Mouse (Mus musculus) adipocyte (in vitro differentiated cells): ENCODE results near the gene Kif9.

Source experiments
- DNase-seq: peaks from one replicate; pipeline ENCODE4 v3.0.0-alpha.2; 2016; ENCODE audit warnings: low spot score

Kif9 gene

DNA sequence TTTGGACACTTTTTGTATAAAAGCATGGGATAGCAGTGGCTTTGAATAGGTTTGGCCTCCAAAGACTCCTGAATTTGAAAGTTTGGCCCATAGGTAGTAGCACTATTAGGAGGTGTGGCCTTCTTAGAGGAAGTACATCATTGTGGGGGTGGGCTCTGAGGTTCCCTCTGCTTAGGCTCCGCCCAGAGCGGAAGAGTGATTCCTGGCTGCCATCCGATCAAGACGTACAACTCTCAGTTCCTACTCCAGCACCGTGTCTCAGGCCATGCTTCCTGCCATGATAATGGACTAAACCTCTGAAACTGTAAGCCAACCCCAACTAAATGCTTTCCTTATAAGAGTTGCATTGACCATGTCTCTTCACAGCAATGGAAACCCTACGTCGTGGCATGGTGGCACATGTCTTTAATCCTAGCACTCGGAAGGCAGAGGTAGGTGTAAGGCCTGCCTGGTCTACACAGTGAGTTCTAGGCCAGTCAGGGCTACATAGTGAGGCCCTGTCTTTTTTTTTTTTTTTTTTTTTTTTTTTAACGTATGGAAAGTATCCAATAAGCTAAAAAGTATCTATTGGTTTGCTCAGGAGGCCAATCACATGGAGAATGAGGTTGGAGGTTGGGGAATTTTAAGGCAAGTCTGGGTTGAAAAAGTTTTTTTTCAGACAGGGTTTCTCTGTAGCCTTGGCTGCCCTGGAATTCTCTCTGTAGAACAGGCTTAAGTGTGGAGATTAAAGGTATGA, 52.4 kb downstream of the Kif9 start:
- DNase-seq, result no peak

DNA sequence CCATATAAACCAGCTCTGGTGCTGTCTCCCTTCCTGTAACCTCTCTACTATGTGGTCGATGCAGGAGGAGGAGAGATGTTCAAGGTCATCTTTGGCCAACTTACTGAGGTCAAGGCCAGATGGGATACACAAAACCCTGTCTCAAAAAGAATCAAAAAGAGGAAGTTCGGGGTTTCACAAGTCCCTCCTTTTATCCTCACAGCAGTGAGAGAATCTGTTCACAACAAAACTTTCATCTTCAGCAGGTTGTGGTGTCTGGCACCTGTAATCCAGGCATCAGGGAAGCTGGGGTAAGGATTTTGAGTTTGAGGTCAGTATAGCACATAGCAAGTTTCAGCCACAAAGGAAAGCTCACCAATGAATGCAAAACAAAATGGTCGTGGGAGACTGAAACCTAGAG, 53.9 kb downstream of the Kif9 start:
- no peak for DNase-seq

DNA sequence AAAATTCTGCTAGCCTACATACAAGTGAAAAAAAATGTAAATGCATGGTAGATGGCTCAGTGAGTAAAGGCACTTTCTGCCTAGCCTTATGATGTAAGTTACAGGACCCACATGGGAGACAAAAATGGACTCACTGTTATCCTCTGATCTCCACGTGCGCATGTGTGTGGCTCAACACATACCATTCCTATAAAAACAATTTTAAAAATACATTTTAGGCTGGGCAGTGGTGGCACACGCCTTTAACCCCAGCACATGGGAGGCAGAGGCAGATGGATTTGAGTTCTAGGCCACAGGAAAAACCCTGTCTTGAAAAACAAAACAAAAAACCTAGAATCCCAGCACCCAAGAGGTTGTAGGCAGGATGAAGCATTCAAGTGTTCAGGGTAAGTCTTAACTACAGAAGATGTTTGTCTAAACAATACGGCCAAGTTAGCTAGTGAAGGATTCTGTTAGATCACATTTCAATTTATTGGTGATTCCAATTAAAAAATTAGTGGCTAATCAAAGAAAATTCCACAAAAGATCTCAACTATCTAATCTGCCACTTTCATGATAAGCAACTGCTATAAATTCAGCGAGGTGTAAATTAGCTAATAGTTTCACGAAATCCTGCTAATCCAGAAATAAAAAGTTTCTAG, 54.5 kb downstream of the Kif9 start:
- DNase-seq, result peak; percentile 29

DNA sequence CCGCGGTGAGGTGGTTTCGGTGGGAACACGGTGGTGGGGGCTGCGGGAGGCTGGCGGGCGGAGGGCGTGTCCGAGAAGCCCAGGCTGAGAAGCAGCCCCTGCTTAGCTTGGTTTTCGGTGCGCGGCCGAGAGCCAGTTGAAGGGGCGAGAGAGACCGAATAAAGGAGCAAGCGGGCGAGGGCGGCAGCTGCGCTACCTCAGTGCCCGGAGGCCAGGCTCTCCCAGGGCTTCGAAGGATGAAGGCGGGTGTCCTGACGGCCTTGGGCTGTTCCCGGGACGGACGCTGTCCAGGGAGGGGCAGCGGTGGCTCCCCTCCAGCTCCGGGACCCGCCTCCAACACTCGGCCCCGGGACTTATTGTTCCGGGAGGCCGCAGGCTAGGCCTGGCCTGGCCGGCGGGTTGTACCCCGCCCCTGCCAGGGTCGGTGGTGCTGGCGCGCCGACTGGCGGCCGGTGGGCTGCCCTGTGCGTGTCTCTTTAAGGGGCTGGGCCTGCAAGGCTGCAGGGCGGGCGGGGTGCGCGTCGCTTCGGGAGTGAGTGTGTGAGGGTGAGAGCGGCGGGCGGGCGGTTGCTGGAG, 55.2 kb downstream of the Kif9 start:
- peak; percentile 91 for DNase-seq

DNA sequence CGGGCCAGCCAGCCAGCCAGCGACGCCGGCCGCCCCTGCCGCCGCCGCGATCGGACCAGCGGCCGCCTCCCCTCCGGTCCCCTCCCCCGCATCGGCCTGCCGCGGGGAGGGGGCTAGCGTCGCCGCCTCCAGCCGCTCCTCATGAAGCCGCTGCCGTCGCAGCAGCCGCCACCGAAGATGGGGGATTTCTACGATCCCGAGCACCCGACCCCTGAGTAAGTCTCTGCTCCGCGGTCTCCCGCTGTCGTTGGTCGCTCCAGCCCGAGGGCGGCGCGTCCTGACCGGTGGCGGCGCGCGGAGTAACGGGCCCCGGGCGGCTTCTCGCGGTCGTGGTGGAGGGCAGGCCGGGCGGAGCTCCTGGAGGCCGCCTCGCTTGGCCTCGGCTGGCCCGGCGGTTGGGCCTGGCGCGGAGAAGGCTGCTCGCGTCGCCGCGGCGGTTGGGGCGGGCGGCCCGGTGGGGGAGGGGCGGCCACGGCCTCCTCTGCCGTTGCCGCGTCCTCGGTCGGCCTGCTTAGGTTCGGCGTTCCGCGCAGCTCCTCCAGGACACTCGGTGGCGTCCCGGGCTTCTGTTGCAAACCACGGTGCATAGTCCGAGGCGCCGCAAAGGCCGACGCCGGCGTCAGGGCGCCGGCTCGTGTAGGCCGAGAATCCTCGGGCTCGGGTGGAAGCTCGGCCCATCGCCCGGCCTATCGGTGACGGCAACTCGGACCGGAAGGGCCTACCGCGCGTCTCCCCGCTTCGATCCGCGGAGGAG, 56.0 kb downstream of the Kif9 start, which contains the start of gene Setd2:
Setd2 (plus strand) TSS at position 60 of the 754 bp plus-strand sequence.
- DNase-seq, result peak; percentile 63

DNA sequence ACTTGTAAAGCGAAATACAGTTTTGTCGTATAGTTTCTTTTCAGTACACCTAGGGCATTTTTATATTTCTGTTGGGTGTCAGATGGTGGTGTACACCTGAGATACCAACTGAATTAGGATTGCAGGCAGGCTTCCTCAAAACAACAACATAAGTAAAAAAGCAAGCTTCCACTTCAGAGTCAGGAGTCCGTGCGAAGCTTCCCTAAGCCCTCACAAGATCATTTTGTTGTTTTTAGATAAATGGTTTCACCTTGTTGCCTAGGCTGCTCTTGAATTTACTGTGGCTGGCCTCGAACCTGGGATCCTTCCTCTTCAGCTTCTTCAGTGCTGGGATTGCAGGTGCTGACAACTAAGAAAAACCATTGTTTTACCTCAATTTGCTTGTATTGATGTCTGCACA, 56.9 kb downstream of the Kif9 start:
- DNase-seq, result no peak

DNA sequence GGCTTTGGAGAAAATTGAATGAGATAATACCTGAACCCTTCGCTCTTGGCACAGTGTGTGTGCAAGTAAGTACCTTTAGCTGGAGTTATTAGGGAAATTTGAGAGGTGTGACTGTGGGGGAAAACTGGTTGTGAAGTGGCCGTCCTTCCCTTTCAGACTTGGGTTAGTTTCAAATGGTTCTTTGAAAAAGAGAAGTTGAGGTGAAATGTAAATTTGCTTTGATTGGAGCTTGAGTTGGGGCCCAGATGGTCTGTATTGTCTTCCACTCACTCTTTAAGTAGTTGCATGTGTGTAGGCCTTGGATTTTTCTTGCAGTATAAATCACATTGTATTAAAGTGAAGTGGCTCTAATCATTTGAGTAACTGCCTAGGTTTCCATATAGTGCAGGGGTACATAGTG, 58.4 kb downstream of the Kif9 start:
- no peak for DNase-seq

DNA sequence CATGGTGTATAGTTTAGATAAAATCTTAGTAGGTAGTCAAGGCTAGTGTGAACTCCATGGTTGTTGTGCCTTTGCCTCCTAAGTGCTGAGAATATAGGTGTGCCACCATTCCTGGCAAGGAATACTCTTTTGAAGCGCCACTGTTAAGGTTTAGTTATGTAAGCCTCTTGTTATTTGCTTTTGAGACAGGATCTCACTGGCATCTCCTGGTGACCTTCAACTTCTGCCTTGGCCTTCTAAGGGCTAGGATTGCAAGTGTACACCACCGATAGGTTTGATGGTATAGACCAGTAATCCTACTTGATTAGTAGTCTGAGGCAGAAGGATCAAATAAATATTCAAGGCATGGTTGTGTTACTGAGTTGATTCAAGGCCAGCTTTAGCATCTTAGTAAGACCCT, 59.9 kb downstream of the Kif9 start:
- DNase-seq, result no peak

DNA sequence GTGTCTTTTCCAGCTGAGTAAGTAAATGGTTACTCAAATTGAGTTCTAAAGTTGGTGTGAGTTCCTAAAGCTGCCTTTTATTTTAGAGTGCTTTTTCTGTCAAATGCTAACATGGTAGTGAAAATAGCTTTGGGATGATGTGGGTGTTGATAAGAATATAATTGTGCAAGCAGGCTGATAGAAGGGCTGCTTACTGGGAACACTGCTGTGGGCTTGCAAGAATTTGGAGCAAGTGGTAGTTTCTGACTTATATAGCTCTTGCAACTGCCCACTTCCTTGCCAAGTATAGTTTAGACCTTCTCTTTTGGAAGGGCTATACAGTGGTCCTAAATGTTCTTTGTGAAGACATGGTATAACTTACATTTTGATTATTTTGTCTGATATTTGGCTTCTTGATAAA, 61.8 kb downstream of the Kif9 start:
- DNase-seq, result no peak

DNA sequence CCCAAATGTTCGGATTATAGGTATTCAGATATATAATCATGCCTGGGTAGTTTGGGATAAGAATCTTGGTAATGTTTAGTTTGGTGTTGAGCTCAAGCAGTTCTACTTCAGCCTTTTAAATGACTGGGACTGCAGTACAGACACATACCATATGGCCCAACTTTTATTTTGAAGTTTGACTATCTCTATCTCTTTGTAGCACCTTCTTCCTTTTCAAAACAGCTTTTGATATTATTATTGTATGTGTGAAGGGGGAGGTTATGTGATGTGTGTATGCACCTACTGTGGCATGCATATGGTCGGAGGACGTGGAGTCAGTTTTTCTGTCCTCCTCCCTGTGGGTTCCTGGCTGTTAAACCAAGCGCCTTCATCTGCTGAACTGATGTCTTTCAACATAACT, 65.2 kb downstream of the Kif9 start:
- no peak for DNase-seq

DNA sequence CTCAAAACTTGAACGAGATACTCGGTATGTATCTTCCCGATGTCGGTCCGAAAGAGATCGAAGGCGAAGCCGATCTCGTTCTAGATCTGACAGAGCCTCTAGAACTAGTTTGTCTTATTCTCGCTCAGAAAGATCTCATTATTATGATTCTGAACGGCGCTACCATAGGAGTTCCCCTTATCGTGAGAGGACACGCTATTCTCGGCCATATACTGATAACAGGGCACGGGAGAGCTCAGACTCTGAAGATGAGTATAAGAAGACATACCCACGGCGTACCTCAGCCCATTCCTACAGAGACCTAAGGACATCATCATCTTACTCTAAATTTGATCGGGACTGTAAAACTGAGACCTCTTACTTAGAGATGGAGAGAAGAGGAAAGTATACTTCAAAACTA, 71.5 kb downstream of the Kif9 start:
- no peak for DNase-seq

DNA sequence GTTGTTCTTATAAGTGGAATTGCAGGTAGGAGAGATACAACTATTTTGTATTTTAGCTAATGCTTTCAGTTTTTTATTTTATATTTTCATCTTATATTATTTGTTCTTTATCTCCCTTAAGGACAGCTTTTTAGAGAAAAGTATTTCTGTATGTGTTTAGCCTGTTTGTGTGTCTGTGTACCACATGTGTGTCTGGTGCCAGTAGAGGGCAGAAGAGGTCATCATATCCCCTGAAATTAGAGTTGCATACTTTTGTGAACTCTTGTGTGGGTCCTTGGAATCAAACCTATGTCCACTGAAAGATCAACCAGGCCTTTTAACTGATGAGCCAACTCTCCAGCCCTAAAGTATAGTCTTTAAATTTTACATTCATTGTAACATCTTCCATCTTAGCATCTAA, 91.6 kb downstream of the Kif9 start:
- no peak for DNase-seq
